Mouse (Mus musculus) cerebellum, adult 2 months (tissue): ENCODE measurements around the gene Spock1.

Source experiments
- CTCF ChIP-seq: fragments of 200-500 bp; IDR thresholded peaks from 2 replicates; pipeline ENCODE4 v1.5.1; 2011; ENCODE audit warnings: low read depth, mild to moderate bottlenecking, control low read depth, low read length, moderate library complexity, borderline replicate concordance; ENCODE audit not compliant: insufficient read depth
- POLR2A ChIP-seq: fragments of 200-500 bp; IDR thresholded peaks from 2 replicates; pipeline ENCODE4 v1.6.1; 2011; ENCODE audit warnings: low read length, control low read depth, borderline replicate concordance; ENCODE audit not compliant: insufficient read depth

GRCm38 (mm10) chr13:57889050-57889449, 19.1 kb downstream of the Spock1 start:
- TF ChIP-seq CTCF (no peak), POLR2A (no peak)
